Mouse (Mus musculus): Measurements from ENCODE around the gene Rhoq.

DNA sequence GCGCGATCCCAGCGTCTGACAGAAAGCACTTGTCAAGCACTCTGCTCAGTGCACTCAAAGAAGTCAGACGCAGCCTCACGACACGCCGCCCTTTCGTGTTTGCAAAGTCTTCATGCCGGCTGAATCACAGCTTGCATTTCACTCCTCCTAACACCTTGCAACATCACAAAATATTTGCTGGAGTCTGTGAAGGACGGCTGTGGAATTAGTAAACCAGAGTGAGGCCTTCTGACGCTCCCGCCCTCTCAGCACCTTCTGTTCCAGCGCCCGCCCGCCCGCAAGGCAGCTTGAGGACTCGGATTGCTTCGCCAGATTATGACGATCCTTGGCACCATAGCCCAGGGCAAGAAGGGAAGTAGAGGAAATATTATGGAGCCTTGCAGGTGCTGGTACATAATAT is 78.9 kb downstream of the Rhoq start:
- TF ChIP-seq POLR2A (IDR thresholded peaks at IDR 0.05; ENCODE audit: borderline replicate concordance, control insufficient read depth, low read depth, low read length), result no peak
- TF ChIP-seq CTCF (IDR thresholded peaks at IDR 0.05; ENCODE audit: control insufficient read depth, insufficient read depth, low read length), result no peak
